Mouse (Mus musculus) Patski (cell line): ENCODE measurements around the gene Srp9. TPM values are rescaled to one million over a fixed set of nuclear protein-coding genes. Genes with fewer than 3 reads are reported as not detected.
"Not testable (repeated sequence)": the region's sequence is repeated elsewhere in the genome, so short reads cannot be mapped to it uniquely, and the experiment has no call there.

Experiments
- ATAC-seq: fragments of 100-300 bp; one replicate; pipeline ENCODE4 v1.8.0; 2021
- CTCF ChIA-PET: fragments of 350-600 bp; sonication (Branson Sonifier 250); formaldehyde crosslinking; loops from one replicate; lab custom pipeline; 2022; ENCODE audit warnings: inconsistent platforms; lab: Charles Lee
- POLR2A ChIA-PET: fragments of 350-600 bp; sonication (Branson Sonifier 250); formaldehyde crosslinking; loops from one replicate; lab custom pipeline; 2022; ENCODE audit warnings: antibody characterized with exemption, inconsistent platforms; lab: Charles Lee
- DNase-seq: peaks from one replicate; pipeline ENCODE4 v3.0.0-alpha.2; 2011; ENCODE audit warnings: low read depth, low spot score
- H3K27me3 ChIP-seq: fragments of 371-371 bp; one replicate; pipeline ENCODE4 v1.5.1; 2021
- CTCF ChIP-seq: fragments of 100-300 bp; IDR thresholded peaks from one replicate; pipeline ENCODE4 v1.5.1; 2021
- in situ Hi-C: fragments of 300-500 bp; cut with MboI; formaldehyde crosslinking; loops from 3 replicates; pipeline ENCODE4 v1.11.1; 2018; ENCODE audit warnings: low pct_unique_long_range_greater_than_20kb, mixed read lengths
- polyA plus RNA-seq: library from polyadenylated mRNA; unstranded; gene quantifications from one replicate; pipeline ENCODE4 v1.2.3, GENCODE M21; 2021

The Srp9 gene
- polyA plus RNA-seq, 1 experiment from 2014 or later, result 81.7 TPM

DNA sequence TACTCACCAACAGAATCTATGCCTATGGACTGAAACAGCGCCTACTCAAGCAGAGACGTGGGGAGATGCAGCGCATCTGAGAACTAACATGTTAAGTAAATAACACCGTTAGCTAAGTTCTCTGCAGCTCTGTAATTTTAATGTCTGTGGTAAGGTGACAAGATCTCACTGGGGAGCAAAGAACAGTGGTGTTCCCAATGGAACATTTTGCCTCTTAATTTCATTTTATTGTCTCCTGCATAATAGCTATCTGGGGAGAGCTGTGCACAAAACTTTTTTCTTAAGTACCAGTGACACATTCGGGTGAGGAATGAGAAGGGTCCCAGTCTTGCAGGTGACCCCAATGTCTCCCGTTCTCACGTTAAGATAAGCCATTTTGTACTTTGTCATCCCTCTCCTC lies 39.8 kb downstream of the Srp9 start, which contains the start of gene Vmn1r1:
TSS of gene Vmn1r1 (minus strand) at position 101 of the 400 bp plus-strand sequence.
- DNase-seq (no peak), ATAC-seq (no peak)
- no peak for TF ChIP-seq CTCF
- H3K27me3 ChIP-seq, result peaks cover 33% of the 10 kb centered on the region
- POLR2A ChIA-PET, result no interaction called here
- in situ Hi-C loops, result no loop called here
- CTCF ChIA-PET, result no interaction called here

DNA sequence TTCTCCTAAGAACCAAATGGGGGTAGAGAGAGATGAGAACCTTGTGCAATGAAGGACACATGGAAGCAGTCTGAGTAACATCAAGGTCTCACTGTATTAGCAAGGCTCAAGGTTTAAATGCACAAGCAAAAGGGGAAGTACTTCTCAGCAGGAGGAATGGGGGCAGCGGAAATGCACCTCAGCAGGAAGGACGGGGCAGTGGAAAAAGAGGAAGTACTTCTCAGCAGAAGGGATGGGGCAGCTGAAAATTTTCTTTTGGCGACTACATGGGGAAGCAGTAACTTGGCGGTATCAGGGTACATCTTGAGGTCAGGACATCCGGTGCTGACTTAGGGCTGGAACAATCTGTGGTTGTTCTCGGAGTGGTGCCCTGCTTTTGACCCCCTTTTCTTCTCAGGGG lies 45.7 kb downstream of the Srp9 start:
- in situ Hi-C loops, ATAC-seq, DNase-seq, POLR2A ChIA-PET: not testable (repeated sequence)
- CTCF ChIA-PET, result interaction anchor here (1.9 kb wide), 1 partner anchor 30 kb away, joined by 5 read pairs; no protein-coding TSS in a partner anchor
- peaks cover 15% of the 10 kb centered on the region for H3K27me3 ChIP-seq

DNA sequence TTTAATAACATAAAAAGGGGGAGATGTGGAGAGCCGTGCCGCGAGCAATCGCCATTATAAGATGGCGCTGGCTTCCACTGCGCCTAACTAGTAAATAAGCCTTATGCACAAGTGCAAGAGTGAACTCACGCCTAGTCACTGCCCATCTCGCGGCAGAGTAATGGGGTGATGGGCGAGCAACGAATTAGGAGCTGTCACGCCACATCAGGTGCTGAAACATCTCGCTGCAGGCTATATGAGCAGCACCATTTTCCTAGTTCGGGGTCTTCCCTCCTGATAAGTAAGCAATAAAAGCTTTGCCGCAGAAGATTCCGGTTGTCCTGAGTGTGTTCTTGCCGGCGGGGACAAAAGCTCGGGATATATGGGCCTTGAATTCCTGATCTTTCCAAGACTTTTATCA lies 52.4 kb downstream of the Srp9 start:
- POLR2A ChIA-PET, ATAC-seq, DNase-seq, H3K27me3 ChIP-seq, CTCF ChIA-PET, in situ Hi-C loops: not testable (repeated sequence)

DNA sequence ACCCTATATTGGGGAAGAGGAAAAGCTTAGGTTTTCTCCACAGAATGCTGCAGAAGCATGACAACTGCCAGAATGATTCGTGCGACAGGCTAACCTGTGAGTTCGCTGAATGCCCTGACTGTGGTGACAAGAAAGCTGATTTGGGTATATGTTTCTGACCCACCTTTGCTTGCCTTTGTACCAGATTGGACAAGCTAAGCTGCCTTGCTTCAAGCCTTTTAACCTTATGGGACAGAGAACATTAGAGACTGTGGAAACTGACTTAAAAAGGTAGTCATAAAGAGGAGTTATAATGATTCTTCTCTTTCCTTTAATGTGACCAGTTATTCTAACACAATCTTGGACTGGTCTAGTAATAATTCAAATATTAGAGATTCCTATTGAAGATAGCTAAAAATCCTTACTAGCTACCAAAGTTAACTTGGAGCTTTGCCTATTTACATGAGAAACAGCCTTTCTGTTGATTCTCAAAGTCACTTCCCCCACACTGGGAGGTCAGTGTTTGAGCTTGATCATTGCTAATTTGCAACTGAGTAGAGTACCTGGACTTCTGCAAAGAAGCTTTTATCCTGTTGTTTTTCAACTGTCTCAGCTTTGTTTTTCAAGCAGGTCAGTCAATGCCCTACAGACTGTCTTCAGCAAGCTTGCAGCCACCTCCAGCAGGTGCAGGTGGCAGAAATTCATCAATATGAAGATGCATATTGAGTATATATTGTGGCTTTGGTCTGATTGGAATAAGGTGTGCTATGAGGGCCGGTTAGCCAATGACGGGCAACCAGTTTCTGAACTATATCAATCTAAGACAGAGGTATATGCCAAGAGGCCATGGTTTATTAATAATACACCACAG lies 57.1 kb downstream of the Srp9 start:
- in situ Hi-C loops, result no loop called here
- DNase-seq, result no peak
- POLR2A ChIA-PET, result no interaction called here

More for the DNA sequence above, 57.1 kb downstream of the Srp9 start:
- no peak for ATAC-seq
- TF ChIP-seq CTCF, result no peak
- no peaks in the 10 kb centered on the region for H3K27me3 ChIP-seq
- CTCF ChIA-PET, result interaction anchor here (1.6 kb wide), 1 partner anchor 8 kb away, joined by 6 read pairs; no protein-coding TSS in a partner anchor

Other genes with a start within 250 kb of the Srp9 start
- 167 TPM for gene Enah, start 104.7 kb upstream of the Srp9 start, polyA plus RNA-seq
- not detected for gene Vmn1r1, start 39.7 kb downstream of the Srp9 start, polyA plus RNA-seq
- gene Degs1, start 158.1 kb downstream of the Srp9 start, polyA plus RNA-seq, result 250 TPM
- gene Fbxo28, start 216.9 kb downstream of the Srp9 start, polyA plus RNA-seq, result 34.7 TPM